Mouse (Mus musculus) brain, embryonic 14.5 days (tissue): Measurements from ENCODE around the gene Pde1b.

Experiments
- CTCF ChIP-seq: fragments of 200-500 bp; IDR thresholded peaks from 2 replicates; pipeline ENCODE4 v1.5.1; 2012; ENCODE audit warnings: inconsistent platforms, mild to moderate bottlenecking, moderate library complexity, borderline replicate concordance; ENCODE audit not compliant: insufficient read depth, insufficient read length; ENCODE audit errors: extremely low read depth
- POLR2A ChIP-seq: fragments of 200-500 bp; IDR thresholded peaks from 2 replicates; pipeline ENCODE4 v1.6.1; 2012; ENCODE audit warnings: mild to moderate bottlenecking, inconsistent platforms, borderline replicate concordance; ENCODE audit not compliant: poor library complexity, insufficient read depth, insufficient read length, severe bottlenecking; ENCODE audit errors: extremely low read depth

DNA sequence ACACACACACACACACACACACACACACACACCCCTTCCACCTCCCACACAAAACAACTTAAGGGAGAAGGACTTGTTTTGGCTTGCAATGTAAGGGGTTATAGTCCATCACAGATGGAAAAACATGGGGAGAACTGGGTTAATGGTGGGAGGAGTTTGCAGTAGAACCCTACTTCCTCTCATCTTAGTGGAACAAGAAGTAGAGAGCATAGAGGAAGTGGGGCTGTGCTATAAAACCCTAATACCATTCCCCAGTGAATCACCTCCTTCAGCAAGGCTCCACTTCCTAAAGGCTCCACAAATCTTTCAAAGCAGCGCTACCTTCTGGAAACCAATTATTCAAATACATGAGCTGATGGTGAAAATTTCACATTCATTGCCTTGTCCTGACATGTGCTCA is 46.6 kb downstream of the Pde1b start:
- TF ChIP-seq POLR2A (no peak), CTCF (no peak)
